Mouse (Mus musculus): ENCODE results near the gene Sf3a3. TPM values are rescaled to one million over a fixed set of nuclear protein-coding genes. Genes with fewer than 3 reads are reported as not detected.

Sf3a3 gene
- polyA plus RNA-seq, 1 experiment from 2014 or later, result 89.9 TPM

DNA sequence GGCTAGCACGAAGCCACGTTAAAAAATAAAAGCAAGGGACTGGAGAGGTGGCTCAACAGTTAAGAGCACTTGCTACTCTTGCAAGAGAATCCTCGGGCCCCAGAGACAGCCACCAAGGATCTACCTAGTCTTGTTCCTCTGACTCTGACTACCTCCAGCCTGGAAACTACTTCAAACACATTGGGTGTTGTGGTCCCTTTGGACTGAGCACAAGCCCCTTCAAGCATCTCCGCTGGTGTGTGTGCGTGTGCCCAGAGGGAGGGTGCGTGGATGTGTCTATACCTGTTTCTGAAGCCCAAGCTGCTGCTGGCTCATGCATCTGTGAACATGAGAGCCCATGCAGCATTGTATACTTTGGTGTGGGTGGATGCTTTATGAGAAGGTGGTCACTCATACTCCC, 38.6 kb upstream of the Sf3a3 start:
- Histone ChIP-seq H3K36me3 (ENCODE audit: control insufficient read depth, insufficient read depth, low read length) (peaks cover 24% of the 10 kb centered on the region), H3K27ac (ENCODE audit: low read depth, low read length) (no peak overlapping the region), H3K9me3 (ENCODE audit: control insufficient read depth, low read length) (no peaks in the 10 kb centered on the region), H3K4me1 (ENCODE audit: control insufficient read depth, insufficient read depth, low read length) (peaks cover 19% of the 10 kb centered on the region), H3K9ac (replicated peaks; ENCODE audit: low read depth, low read length) (no peak overlapping the region), H3K4me3 (ENCODE audit: low read depth, low read length) (no peak overlapping the region), H3K27me3 (ENCODE audit: control insufficient read depth, insufficient read depth, low read length) (peaks cover 8% of the 10 kb centered on the region; the same call in 1 of the 2 replicates), H3K4me2 (ENCODE audit: low read depth, low read length) (no peak overlapping the region)
- ATAC-seq (ENCODE audit: low read depth), result no peak
- WGBS, result 87% methylated on average over 6 of the region's 6 CpGs

DNA sequence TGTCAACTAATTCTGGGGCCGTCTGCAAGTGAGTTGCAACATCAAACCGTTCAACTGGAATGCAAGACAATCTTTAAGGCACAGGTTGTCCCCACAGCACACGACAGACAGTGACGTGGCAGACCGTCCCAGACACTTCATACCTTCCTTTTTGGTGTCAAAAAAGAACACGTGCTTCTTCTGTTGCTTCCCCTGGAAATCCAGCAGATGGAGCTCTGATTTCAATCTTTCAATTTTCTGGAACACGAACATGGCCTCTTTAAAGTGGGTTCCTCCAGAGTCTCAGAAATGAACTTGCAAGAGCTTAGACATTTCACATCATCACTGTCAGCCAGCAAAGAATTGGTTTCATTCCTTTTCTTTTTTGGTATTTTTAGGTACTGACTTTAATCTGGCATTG, 32.3 kb upstream of the Sf3a3 start:
- H3K4me2 ChIP-seq (ENCODE audit: low read depth, low read length), result no peak overlapping the region
- no peak for ATAC-seq (ENCODE audit: low read depth)
- no peaks in the 10 kb centered on the region for H3K4me1 ChIP-seq (ENCODE audit: control insufficient read depth, insufficient read depth, low read length)
- H3K36me3 ChIP-seq (ENCODE audit: control insufficient read depth, insufficient read depth, low read length), result peaks cover 40% of the 10 kb centered on the region
- H3K9ac ChIP-seq (replicated peaks; ENCODE audit: low read depth, low read length), result no peak overlapping the region
- no peaks in the 10 kb centered on the region for H3K9me3 ChIP-seq (ENCODE audit: control insufficient read depth, low read length)
- 66% methylated on average over 7 of the region's 7 CpGs for WGBS
- no peaks in the 10 kb centered on the region for H3K27me3 ChIP-seq (ENCODE audit: control insufficient read depth, insufficient read depth, low read length)
- H3K27ac ChIP-seq (ENCODE audit: low read depth, low read length), result no peak overlapping the region
- no peak overlapping the region for H3K4me3 ChIP-seq (ENCODE audit: low read depth, low read length)

DNA sequence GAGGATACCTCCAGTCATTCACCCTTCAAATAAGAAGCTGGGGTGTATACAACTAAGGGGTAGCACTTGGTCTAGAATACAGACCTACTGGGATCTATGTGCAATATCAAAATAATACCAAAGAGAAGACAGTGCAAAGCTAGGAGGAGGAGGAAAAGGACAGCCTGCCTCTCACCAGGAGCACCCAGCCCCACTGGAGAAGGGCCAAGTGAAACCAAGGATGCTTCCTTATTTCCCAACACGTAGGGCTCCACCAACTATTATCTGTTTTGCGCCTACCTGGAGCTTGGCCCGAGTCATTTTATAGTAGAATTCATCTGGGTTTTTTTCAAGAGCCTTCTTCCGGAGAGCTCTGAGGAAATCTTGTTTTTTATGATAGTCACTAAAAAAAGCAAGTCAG, 31.1 kb upstream of the Sf3a3 start:
- Histone ChIP-seq H3K27me3 (ENCODE audit: control insufficient read depth, insufficient read depth, low read length) (no peaks in the 10 kb centered on the region), H3K4me2 (ENCODE audit: low read depth, low read length) (no peak overlapping the region), H3K9me3 (ENCODE audit: control insufficient read depth, low read length) (no peaks in the 10 kb centered on the region), H3K27ac (ENCODE audit: low read depth, low read length) (no peak overlapping the region), H3K36me3 (ENCODE audit: control insufficient read depth, insufficient read depth, low read length) (peaks cover 35% of the 10 kb centered on the region), H3K4me1 (ENCODE audit: control insufficient read depth, insufficient read depth, low read length) (no peaks in the 10 kb centered on the region), H3K9ac (replicated peaks; ENCODE audit: low read depth, low read length) (no peak overlapping the region), H3K4me3 (ENCODE audit: low read depth, low read length) (no peak overlapping the region)
- 95% methylated on average over 4 of the region's 4 CpGs for WGBS
- ATAC-seq (ENCODE audit: low read depth), result no peak

DNA sequence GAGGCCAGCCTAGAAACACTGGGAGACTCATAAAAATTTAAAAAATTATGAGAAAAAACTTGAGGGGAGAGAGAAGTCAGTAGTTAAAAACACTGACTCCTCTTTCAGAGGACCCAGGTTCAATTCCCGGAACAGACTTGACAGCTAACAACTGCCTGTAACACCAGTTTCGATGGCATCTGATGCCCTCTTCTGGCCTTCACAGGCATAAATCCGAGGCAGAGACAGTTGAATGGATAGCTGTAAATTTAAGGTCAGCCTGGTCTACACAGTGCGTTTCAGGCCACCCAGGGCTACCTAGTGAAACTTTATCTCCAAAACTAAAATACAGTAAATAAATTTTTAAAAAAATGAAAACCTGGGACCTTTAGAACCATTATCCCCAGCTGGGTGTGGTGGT, 29.6 kb upstream of the Sf3a3 start:
- Histone ChIP-seq H3K36me3 (ENCODE audit: control insufficient read depth, insufficient read depth, low read length) (peaks cover 22% of the 10 kb centered on the region), H3K27ac (ENCODE audit: low read depth, low read length) (no peak overlapping the region), H3K4me3 (ENCODE audit: low read depth, low read length) (no peak overlapping the region), H3K4me1 (ENCODE audit: control insufficient read depth, insufficient read depth, low read length) (no peaks in the 10 kb centered on the region), H3K27me3 (ENCODE audit: control insufficient read depth, insufficient read depth, low read length) (no peaks in the 10 kb centered on the region), H3K9me3 (ENCODE audit: control insufficient read depth, low read length) (no peaks in the 10 kb centered on the region), H3K4me2 (ENCODE audit: low read depth, low read length) (no peak overlapping the region), H3K9ac (replicated peaks; ENCODE audit: low read depth, low read length) (no peak overlapping the region)
- ATAC-seq (ENCODE audit: low read depth), result no peak
- WGBS, result 64% methylated on average over 4 of the region's 4 CpGs

DNA sequence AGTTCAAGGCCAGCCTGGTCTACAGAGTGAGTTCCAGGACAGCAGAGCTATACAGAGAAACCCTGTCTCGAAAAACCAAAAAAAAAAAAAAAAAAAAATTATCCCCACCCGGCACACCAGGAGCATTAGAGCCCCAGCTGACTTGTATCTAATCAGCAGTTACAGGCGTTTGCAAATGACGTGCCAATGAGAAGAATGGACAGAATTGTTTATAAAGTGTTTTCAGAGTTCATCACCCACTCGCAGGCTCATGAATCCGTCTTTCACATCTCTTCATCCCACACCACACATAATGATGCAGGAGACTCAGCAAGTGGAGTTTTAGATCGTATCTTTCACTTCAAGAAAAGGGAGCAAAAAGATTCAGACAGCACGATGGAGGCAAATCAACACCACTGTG, 29.1 kb upstream of the Sf3a3 start:
- H3K36me3 ChIP-seq (ENCODE audit: control insufficient read depth, insufficient read depth, low read length), result peaks cover 21% of the 10 kb centered on the region
- no peaks in the 10 kb centered on the region for H3K27me3 ChIP-seq (ENCODE audit: control insufficient read depth, insufficient read depth, low read length)
- H3K4me3 ChIP-seq (ENCODE audit: low read depth, low read length), result no peak overlapping the region
- H3K27ac ChIP-seq (ENCODE audit: low read depth, low read length), result no peak overlapping the region
- no peak for ATAC-seq (ENCODE audit: low read depth)
- H3K9me3 ChIP-seq (ENCODE audit: control insufficient read depth, low read length), result no peaks in the 10 kb centered on the region
- H3K4me2 ChIP-seq (ENCODE audit: low read depth, low read length), result no peak overlapping the region
- H3K4me1 ChIP-seq (ENCODE audit: control insufficient read depth, insufficient read depth, low read length), result no peaks in the 10 kb centered on the region
- WGBS, result 91% methylated on average over 8 of the region's 8 CpGs
- H3K9ac ChIP-seq (replicated peaks; ENCODE audit: low read depth, low read length), result no peak overlapping the region

DNA sequence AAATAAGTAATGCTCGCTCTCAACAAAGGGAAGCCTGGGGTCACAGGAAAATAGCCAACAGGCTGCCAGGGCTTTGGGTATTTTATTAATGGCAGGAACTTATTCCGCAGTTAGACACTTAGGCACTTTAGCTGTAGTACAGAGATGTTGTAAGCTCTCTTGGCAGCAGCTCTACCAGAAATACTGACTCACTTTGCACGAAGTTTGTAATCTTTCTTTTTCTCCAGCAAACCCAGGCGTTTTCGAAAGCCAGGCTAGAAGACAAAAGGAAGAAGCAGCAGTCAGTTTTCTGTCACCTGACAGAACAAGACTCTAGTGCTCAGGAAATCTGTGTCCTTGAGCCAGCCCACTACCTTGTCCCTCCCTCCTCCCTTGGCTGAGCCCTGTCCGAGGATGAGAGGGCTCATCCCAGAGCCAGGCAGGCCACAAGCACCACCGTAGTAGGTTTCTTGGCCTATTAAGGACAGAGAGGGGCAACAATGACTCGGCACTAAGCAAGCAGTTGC, 28.6 kb upstream of the Sf3a3 start:
- H3K4me1 ChIP-seq (ENCODE audit: control insufficient read depth, insufficient read depth, low read length), result no peaks in the 10 kb centered on the region
- H3K9me3 ChIP-seq (ENCODE audit: control insufficient read depth, low read length), result no peaks in the 10 kb centered on the region
- no peaks in the 10 kb centered on the region for H3K27me3 ChIP-seq (ENCODE audit: control insufficient read depth, insufficient read depth, low read length)
- no peak overlapping the region for H3K4me2 ChIP-seq (ENCODE audit: low read depth, low read length)
- no peak for ATAC-seq (ENCODE audit: low read depth)
- peaks cover 16% of the 10 kb centered on the region for H3K36me3 ChIP-seq (ENCODE audit: control insufficient read depth, insufficient read depth, low read length)
- H3K27ac ChIP-seq (ENCODE audit: low read depth, low read length), result no peak overlapping the region
- H3K4me3 ChIP-seq (ENCODE audit: low read depth, low read length), result no peak overlapping the region
- H3K9ac ChIP-seq (replicated peaks; ENCODE audit: low read depth, low read length), result no peak overlapping the region
- WGBS, result 83% methylated on average over 8 of the region's 8 CpGs

DNA sequence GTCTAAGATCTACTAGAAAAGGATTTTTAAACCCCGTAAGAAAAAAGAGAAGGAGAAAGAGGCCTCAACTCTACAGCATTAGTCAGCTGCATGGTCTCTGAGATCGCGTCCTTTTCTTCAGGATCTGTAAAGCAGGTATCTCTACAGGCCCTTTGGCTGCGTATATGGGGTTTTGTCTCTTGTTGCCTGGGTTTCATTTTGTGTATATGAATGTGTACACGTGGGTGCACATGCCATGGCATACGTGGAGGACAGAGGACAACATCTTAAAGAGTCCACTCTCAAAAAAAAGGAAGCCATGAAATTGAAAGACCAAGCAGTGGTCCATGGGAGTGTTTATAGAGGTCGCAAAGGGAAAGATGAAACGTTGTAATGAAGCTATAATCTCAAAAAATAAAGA, 23.1 kb upstream of the Sf3a3 start:
- H3K27ac ChIP-seq (ENCODE audit: low read depth, low read length), result no peak overlapping the region
- H3K4me2 ChIP-seq (ENCODE audit: low read depth, low read length), result no peak overlapping the region
- WGBS, result 88% methylated on average over 8 of the region's 8 CpGs
- no peak overlapping the region for H3K4me3 ChIP-seq (ENCODE audit: low read depth, low read length)
- no peak for ATAC-seq (ENCODE audit: low read depth)
- H3K4me1 ChIP-seq (ENCODE audit: control insufficient read depth, insufficient read depth, low read length), result peaks cover 6% of the 10 kb centered on the region
- no peaks in the 10 kb centered on the region for H3K9me3 ChIP-seq (ENCODE audit: control insufficient read depth, low read length)
- H3K27me3 ChIP-seq (ENCODE audit: control insufficient read depth, insufficient read depth, low read length), result peaks cover 4% of the 10 kb centered on the region; the same call in 1 of the 2 replicates
- peaks cover 3% of the 10 kb centered on the region; the same call in 1 of the 2 replicates for H3K36me3 ChIP-seq (ENCODE audit: control insufficient read depth, insufficient read depth, low read length)
- H3K9ac ChIP-seq (replicated peaks; ENCODE audit: low read depth, low read length), result no peak overlapping the region

DNA sequence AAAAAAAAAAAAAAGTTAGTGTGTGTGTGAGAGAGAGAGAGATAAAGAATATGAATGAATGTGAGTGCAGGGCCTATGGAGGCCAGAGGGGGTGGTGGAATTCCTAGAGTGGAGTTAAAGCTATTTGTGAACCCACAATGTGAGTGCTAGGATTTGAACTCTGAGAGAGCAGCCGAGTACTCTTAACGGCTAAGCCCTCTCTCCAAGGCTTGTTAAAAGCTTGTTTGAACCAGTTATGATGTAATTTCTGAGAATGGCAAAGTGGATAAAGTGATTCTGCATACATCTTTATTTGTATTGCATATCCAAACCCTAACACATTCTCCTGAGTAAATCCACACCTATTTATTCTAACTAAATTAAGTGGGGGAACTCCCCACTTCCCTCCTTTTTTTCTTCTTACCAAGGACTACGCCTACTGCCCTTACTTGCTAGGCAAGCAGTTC, 22.1 kb upstream of the Sf3a3 start:
- no peak for ATAC-seq (ENCODE audit: low read depth)
- Histone ChIP-seq H3K27me3 (ENCODE audit: control insufficient read depth, insufficient read depth, low read length) (peaks cover 4% of the 10 kb centered on the region; the same call in 1 of the 2 replicates), H3K4me3 (ENCODE audit: low read depth, low read length) (peak overlapping the region; percentile 89), H3K27ac (ENCODE audit: low read depth, low read length) (no peak overlapping the region), H3K9me3 (ENCODE audit: control insufficient read depth, low read length) (no peaks in the 10 kb centered on the region), H3K4me1 (ENCODE audit: control insufficient read depth, insufficient read depth, low read length) (peaks cover 6% of the 10 kb centered on the region), H3K36me3 (ENCODE audit: control insufficient read depth, insufficient read depth, low read length) (no peaks in the 10 kb centered on the region), H3K9ac (replicated peaks; ENCODE audit: low read depth, low read length) (peak overlapping the region; percentile 88), H3K4me2 (ENCODE audit: low read depth, low read length) (peak overlapping the region; percentile 81)
- WGBS, result 83% methylated on average over 3 of the region's 3 CpGs

DNA sequence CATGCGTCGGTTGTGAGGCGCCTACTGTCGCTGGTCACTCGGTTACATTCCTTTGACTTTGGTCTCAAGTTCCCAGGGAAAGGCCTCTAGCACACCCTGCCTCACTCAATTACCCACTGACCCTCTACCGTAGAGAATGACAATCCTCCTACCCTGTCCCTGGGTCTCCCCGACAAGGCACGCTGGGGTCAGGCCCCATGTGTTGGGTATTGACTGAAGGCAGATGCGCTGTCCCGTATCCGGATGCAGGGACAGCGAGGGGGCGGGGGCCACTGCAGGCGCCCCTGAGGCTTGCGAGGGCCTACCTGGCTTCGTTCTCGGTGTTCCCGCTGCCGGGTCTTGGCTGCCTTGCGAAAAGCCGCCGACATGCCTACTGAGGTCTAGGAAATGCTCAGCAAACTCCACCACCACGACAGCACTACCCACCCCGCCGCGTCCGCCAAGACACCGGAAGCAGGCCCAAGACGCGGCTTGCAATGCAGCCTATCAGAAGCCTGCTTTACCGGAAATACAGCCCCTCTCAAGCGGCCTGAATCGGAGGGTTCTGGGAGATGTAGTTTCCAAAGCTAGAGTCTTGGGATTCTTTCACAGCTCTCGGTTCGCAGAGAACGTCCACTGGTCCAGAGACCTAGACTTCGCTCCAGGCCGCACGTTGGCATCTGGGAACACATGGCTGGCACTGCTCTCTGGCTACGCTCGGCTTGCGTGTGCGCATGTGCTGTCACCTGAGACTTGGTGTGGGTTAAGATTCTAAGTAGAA, 21.3 kb upstream of the Sf3a3 start, which contains the start of gene Utp11:
Utp11 (minus strand) TSS at position 466 of the 760 bp plus-strand sequence.
- Histone ChIP-seq H3K36me3 (ENCODE audit: control insufficient read depth, insufficient read depth, low read length) (no peaks in the 10 kb centered on the region), H3K4me2 (ENCODE audit: low read depth, low read length) (peak within 1 kb of the TSS; percentile 81), H3K27me3 (ENCODE audit: control insufficient read depth, insufficient read depth, low read length) (peaks cover 4% of the 10 kb centered on the region; the same call in 1 of the 2 replicates), H3K4me1 (ENCODE audit: control insufficient read depth, insufficient read depth, low read length) (peaks cover 6% of the 10 kb centered on the region), H3K4me3 (ENCODE audit: low read depth, low read length) (peak within 1 kb of the TSS; percentile 89), H3K9me3 (ENCODE audit: control insufficient read depth, low read length) (no peaks in the 10 kb centered on the region), H3K27ac (ENCODE audit: low read depth, low read length) (0 out of 2 replicates have a peak within 1 kb of the TSS, but pooled peaks have one; percentile 52), H3K9ac (replicated peaks; ENCODE audit: low read depth, low read length) (peak within 1 kb of the TSS; percentile 88)
- under 1% methylated on average over 43 of the region's 43 CpGs for WGBS
- peak; percentile 98 for ATAC-seq (ENCODE audit: low read depth)
